Mouse (Mus musculus) G1E (cell line): Measurements from ENCODE around the gene Olfr1034. TPM values are rescaled to one million over a fixed set of nuclear protein-coding genes. Genes with fewer than 3 reads are reported as not detected.
"Not testable (repeated sequence)": the region's sequence is repeated elsewhere in the genome, so short reads cannot be mapped to it uniquely, and the experiment has no call there.

Source experiments
- ATAC-seq: 2 replicates; pipeline ENCODE4 v1.8.0; 2016; ENCODE audit warnings: mild to moderate bottlenecking; ENCODE audit not compliant: insufficient number of reproducible peaks, poor library complexity, low FRiP score, severe bottlenecking; ENCODE audit errors: extremely low read depth
- DNase-seq: peaks from one replicate; pipeline ENCODE4 v3.0.0; 2012; ENCODE audit warnings: low spot score
- H3K27me3 ChIP-seq: 2 replicates; pipeline ENCODE4 v1.6.1; 2012; ENCODE audit warnings: mild to moderate bottlenecking, low read length, inconsistent platforms; ENCODE audit not compliant: insufficient read depth
- H3K36me3 ChIP-seq: replicated peaks from 2 replicates; pipeline ENCODE3; 2012; ENCODE audit warnings: mild to moderate bottlenecking, inconsistent platforms
- H3K4me1 ChIP-seq: 2 replicates; pipeline ENCODE4 v1.6.1; 2012; ENCODE audit warnings: low read depth, low read length, inconsistent platforms, mixed read lengths; ENCODE audit not compliant: insufficient read depth
- H3K4me3 ChIP-seq: 2 replicates; pipeline ENCODE4 v1.5.1; 2012; ENCODE audit warnings: low read depth, mild to moderate bottlenecking, inconsistent platforms, low read length, moderate library complexity, mixed read lengths
- H3K9me3 ChIP-seq: replicated peaks from 2 replicates; pipeline ENCODE4 v1.6.1; 2012; ENCODE audit warnings: inconsistent platforms
- CTCF ChIP-seq: IDR thresholded peaks from 2 replicates; pipeline ENCODE4 v1.5.1; 2012; ENCODE audit warnings: low read depth, low read length, inconsistent platforms, mixed read lengths
- GATA1 ChIP-seq: IDR thresholded peaks from 2 replicates; pipeline ENCODE4 v1.6.1; 2012; ENCODE audit warnings: borderline replicate concordance, low read length, inconsistent platforms, mixed read lengths
- GATA2 ChIP-seq: IDR thresholded peaks from 2 replicates; pipeline ENCODE4 v1.6.1; 2012; ENCODE audit warnings: low read depth, low read length, inconsistent platforms, borderline replicate concordance
- POLR2AphosphoS5 ChIP-seq: IDR thresholded peaks from 2 replicates; pipeline ENCODE4 v1.6.1; 2012; ENCODE audit warnings: low read depth, low read length, inconsistent platforms; ENCODE audit not compliant: insufficient replicate concordance
- TAL1 ChIP-seq: conservative IDR thresholded peaks from 2 replicates; pipeline ENCODE4 v1.6.1; 2012; ENCODE audit warnings: low read depth, low read length, inconsistent platforms, mixed read lengths
- polyA plus RNA-seq: library from polyadenylated mRNA; stranded (reverse); fragments of >175 nt; gene quantifications from 2 replicates; pipeline ENCODE4 v1.2.3, GENCODE M21; 2012
- total RNA-seq, 2 experiments: library from RNA; stranded (forward) in 1 of 2; stranded (reverse) in 1 of 2; fragments of 200-1000 nt in 1 of 2; fragments of >200 nt in 1 of 2; fragmentation: Nextera tagmentation in 1 of 2; gene quantifications; 2 replicates each; pipeline ENCODE4 v1.2.3; 2014 to 2017

Gene Olfr1034
- total RNA-seq (2014; fragmentation: Nextera tagmentation) (not detected in 2 replicates), total RNA-seq (2017) (0.12 TPM in 1 of 2 replicates, not detected in the other), polyA plus RNA-seq (not detected in 2 replicates)

GRCm38 (mm10) chr2:86045561-86045960 is at the start of gene Olfr1034:
Gene Olfr1034 (plus strand): TSS chr2:86045861.
- Histone ChIP-seq H3K27me3 (no peaks in the 10 kb centered on the region), H3K36me3 (no peaks in the 10 kb centered on the region), H3K9me3 (no peaks in the 10 kb centered on the region), H3K4me1 (no peaks in the 10 kb centered on the region), H3K4me3 (no peak within 1 kb of the TSS)
- no peak for ATAC-seq
- TF ChIP-seq GATA1 (no peak), TAL1 (no peak), CTCF (no peak), POLR2AphosphoS5 (no peak)
- DNase-seq = no peak

- ATAC-seq (no peak), DNase-seq (no peak)
- Histone ChIP-seq H3K27me3 (no peaks in the 10 kb centered on the region), H3K9me3 (0 out of 2 replicates have a peak, but pooled peaks cover 2% of the 10 kb centered on the region), H3K4me1 (no peaks in the 10 kb centered on the region), H3K36me3 (no peaks in the 10 kb centered on the region), H3K4me3 (no peak within 1 kb of the TSS)
- no peak for TF ChIP-seq TAL1
- TF ChIP-seq POLR2AphosphoS5 = no peak
- no peak for TF ChIP-seq GATA2
- TF ChIP-seq CTCF = no peak
- TF ChIP-seq GATA1 = no peak
Observed at GRCm38 (mm10) chr2:86005240-86005639, 40.4 kb upstream of the Olfr1034 start, which contains the start of gene Olfr1032. Gene Olfr1032 (plus strand): TSS chr2:86005540.

- not testable (repeated sequence) for H3K4me1 ChIP-seq, H3K27me3 ChIP-seq, ATAC-seq, H3K36me3 ChIP-seq, H3K4me3 ChIP-seq, H3K9me3 ChIP-seq, DNase-seq
Observed at GRCm38 (mm10) chr2:86020406-86020805, 25.3 kb upstream of the Olfr1034 start, which contains the start of gene Olfr1033. Gene Olfr1033 (plus strand): TSS chr2:86020633.

- H3K9me3 ChIP-seq, H3K4me1 ChIP-seq, ATAC-seq, H3K27me3 ChIP-seq, H3K36me3 ChIP-seq, DNase-seq, H3K4me3 ChIP-seq: not testable (repeated sequence)
Observed at GRCm38 (mm10) chr2:86021518-86021917, 24.1 kb upstream of the Olfr1034 start.

- H3K9me3 ChIP-seq, H3K27me3 ChIP-seq, H3K4me1 ChIP-seq, ATAC-seq, DNase-seq, H3K36me3 ChIP-seq, H3K4me3 ChIP-seq: not testable (repeated sequence)
Observed at GRCm38 (mm10) chr2:86050777-86051176, 5.1 kb downstream of the Olfr1034 start.

GRCm38 (mm10) chr2:86063766-86064165 is 18.1 kb downstream of the Olfr1034 start:
- not testable (repeated sequence) for H3K36me3 ChIP-seq, H3K4me1 ChIP-seq, DNase-seq, H3K4me3 ChIP-seq, H3K9me3 ChIP-seq, H3K27me3 ChIP-seq, ATAC-seq

GRCm38 (mm10) chr2:86070189-86070588 is 24.5 kb downstream of the Olfr1034 start:
- ATAC-seq (no peak), DNase-seq (no peak)
- H3K4me1 ChIP-seq = no peaks in the 10 kb centered on the region
- no peaks in the 10 kb centered on the region for H3K27me3 ChIP-seq
- H3K9me3 ChIP-seq = peaks cover 6% of the 10 kb centered on the region; the same call in 1 of the 2 replicates
- no peak overlapping the region for H3K4me3 ChIP-seq
- TF ChIP-seq GATA2 (no peak), POLR2AphosphoS5 (no peak), TAL1 (no peak), CTCF (no peak), GATA1 (no peak)
- H3K36me3 ChIP-seq = no peaks in the 10 kb centered on the region

GRCm38 (mm10) chr2:86073692-86074091 is 28.0 kb downstream of the Olfr1034 start, which contains the start of gene Olfr1036:
Gene Olfr1036 (plus strand): TSS chr2:86073992.
- H3K27me3 ChIP-seq, DNase-seq, H3K4me1 ChIP-seq, H3K36me3 ChIP-seq, H3K9me3 ChIP-seq, H3K4me3 ChIP-seq, ATAC-seq: not testable (repeated sequence)

- not testable (repeated sequence) for H3K36me3 ChIP-seq, H3K9me3 ChIP-seq, H3K4me3 ChIP-seq, DNase-seq, H3K27me3 ChIP-seq, ATAC-seq, H3K4me1 ChIP-seq
Observed at GRCm38 (mm10) chr2:86080478-86080877, 34.8 kb downstream of the Olfr1034 start.
